Mouse (Mus musculus) duodenum, adult 2 months (tissue): ENCODE results near the gene Olfr1245. TPM values are rescaled to one million over a fixed set of nuclear protein-coding genes. Genes with fewer than 3 reads are reported as not detected.

Experiments used
- polyA plus RNA-seq: library from polyadenylated mRNA; depleted of rRNA; stranded (reverse); fragments of >200 nt; gene quantifications from 2 replicates; pipeline ENCODE4 v1.2.3, GENCODE M21; 2012; ENCODE audit warnings: low replicate concordance; rRNA removed

Gene Olfr1245
- polyA plus RNA-seq = not detected in 2 replicates

GRCm38 (mm10) chr2:89578347-89578746, at the start of gene Olfr1245:
Gene Olfr1245 (minus strand): TSS chr2:89578447.

GRCm38 (mm10) chr2:89618145-89618544, 39.9 kb upstream of the Olfr1245 start, which contains the start of gene Olfr1248:
Gene Olfr1248 (minus strand): TSS chr2:89618245.

GRCm38 (mm10) chr2:89614030-89614429, 35.8 kb upstream of the Olfr1245 start, which contains the start of gene Olfr1247:
Gene Olfr1247 (minus strand): TSS chr2:89614130.

GRCm38 (mm10) chr2:89593057-89593456, 14.8 kb upstream of the Olfr1245 start, which contains the start of gene Olfr1246:
Gene Olfr1246 (minus strand): TSS chr2:89593157.

GRCm38 (mm10) chr2:89531387-89531786, 46.9 kb downstream of the Olfr1245 start, which contains the start of gene Olfr1243:
Gene Olfr1243 (minus strand): TSS chr2:89531487.

Other genes starting within 250 kb of the Olfr1245 start
- gene Olfr1232, start 248.8 kb downstream of the Olfr1245 start, polyA plus RNA-seq = not detected in 2 replicates
- not detected in 2 replicates for gene Olfr1233, start 236.0 kb downstream of the Olfr1245 start, polyA plus RNA-seq
- not detected in 2 replicates for gene Olfr1234, start 213.6 kb downstream of the Olfr1245 start, polyA plus RNA-seq
- gene Olfr1238, start 168.8 kb downstream of the Olfr1245 start, polyA plus RNA-seq = not detected in 2 replicates
- not detected in 2 replicates for gene Olfr1239, start 158.0 kb downstream of the Olfr1245 start, polyA plus RNA-seq
- gene Olfr1240, start 135.4 kb downstream of the Olfr1245 start, polyA plus RNA-seq = not detected in 2 replicates
- gene Olfr1241, start 91.3 kb downstream of the Olfr1245 start, polyA plus RNA-seq = not detected in 2 replicates
- not detected in 2 replicates for gene Olfr1242, start 80.1 kb downstream of the Olfr1245 start, polyA plus RNA-seq
- gene Olfr1243, start 47.0 kb downstream of the Olfr1245 start, polyA plus RNA-seq = not detected in 2 replicates
- gene Olfr1246, start 14.7 kb upstream of the Olfr1245 start, polyA plus RNA-seq = not detected in 2 replicates
- not detected in 2 replicates for gene Olfr1247, start 35.7 kb upstream of the Olfr1245 start, polyA plus RNA-seq
- not detected in 2 replicates for gene Olfr1248, start 39.8 kb upstream of the Olfr1245 start, polyA plus RNA-seq
- gene Olfr1249, start 56.5 kb upstream of the Olfr1245 start, polyA plus RNA-seq = not detected in 2 replicates
- gene Olfr1250, start 83.0 kb upstream of the Olfr1245 start, polyA plus RNA-seq = not detected in 2 replicates
- gene Olfr1251, start 93.5 kb upstream of the Olfr1245 start, polyA plus RNA-seq = not detected in 2 replicates
- gene Olfr1252, start 146.6 kb upstream of the Olfr1245 start, polyA plus RNA-seq = not detected in 2 replicates
- not detected in 2 replicates for gene Olfr1253, start 178.6 kb upstream of the Olfr1245 start, polyA plus RNA-seq
- gene Olfr1254, start 215.2 kb upstream of the Olfr1245 start, polyA plus RNA-seq = not detected in 2 replicates
- gene Olfr1255, start 233.6 kb upstream of the Olfr1245 start, polyA plus RNA-seq = not detected in 2 replicates